Mouse (Mus musculus) v-Abl transformed pro-B cells (cell line): ENCODE measurements around the gene Tmem100.

Experiments used
- in situ Hi-C, 2 experiments: fragments of 400-800 bp; cut with MboI; formaldehyde crosslinking; loops; one replicate each; pipeline ENCODE4 v1.15.1; 2025; ENCODE audit not compliant: unreplicated experiment in 2 of 2

Tmem100 gene

GRCm38 (mm10) chr11:90052785-90053184 is 22.6 kb downstream of the Tmem100 start:
- in situ Hi-C loops: no loop called here

DNA sequence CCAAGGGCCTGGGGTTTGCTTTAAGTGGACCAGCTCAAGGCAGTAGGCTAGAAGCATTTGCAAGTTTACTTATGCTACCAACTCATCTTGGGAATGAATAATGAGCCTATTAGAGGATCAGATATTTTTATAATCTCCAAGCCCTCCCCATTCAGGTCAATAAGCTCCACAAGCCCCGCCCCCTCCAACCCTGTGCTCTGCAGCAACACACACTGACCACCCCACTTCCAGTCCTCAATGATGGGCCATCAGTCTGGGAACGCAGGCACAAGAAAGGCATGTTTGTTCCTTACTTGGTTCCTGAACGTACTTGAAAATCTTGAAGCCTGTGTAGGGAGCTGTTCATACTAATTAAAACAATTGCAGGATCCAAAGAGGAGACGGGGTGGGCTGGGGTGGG is 23.7 kb downstream of the Tmem100 start:
- in situ Hi-C loops: no loop called here

- in situ Hi-C loops: no loop called here
Measured at GRCm38 (mm10) chr11:90054401-90054800, 24.3 kb downstream of the Tmem100 start.

DNA sequence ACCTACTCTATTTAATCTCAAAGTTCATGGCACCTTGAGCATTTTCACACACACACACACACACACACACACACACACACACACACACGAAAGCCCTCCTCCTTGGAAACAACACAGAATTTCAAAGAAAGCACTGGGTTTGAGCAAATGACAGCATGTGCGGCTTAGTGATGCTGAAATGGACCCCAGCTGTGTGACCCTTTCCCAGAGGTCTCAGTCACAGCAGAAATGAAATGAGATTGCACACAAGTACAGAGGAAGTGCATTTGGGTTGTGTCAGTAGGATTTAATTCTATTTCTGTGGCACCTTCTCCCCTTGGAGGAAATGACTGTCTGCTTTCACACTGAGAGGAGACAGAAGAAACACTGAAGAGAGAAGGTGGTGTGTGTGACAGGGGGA is 26.9 kb downstream of the Tmem100 start:
- in situ Hi-C loops: no loop called here

GRCm38 (mm10) chr11:90059241-90059640 is 29.1 kb downstream of the Tmem100 start:
- in situ Hi-C loops: no loop called here

DNA sequence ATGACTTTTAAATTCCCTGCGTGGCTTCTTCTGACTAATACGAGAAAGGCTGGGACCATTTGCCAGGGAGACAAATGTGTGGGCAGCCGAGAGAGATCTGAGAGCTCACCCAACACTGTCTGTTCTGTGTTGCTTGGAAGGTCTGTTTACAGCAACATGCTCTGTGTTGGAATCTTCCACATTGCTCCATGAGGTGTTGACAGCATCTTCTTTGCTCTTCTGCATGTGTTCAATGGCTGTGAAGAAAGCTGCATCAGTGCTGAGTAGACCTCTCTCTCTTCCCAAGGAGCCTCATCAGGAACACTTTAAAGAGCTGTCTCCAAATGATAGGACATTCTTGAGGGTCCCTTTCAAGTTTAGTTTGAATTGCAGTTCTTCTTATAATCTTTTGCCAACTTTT is 32.5 kb downstream of the Tmem100 start:
- in situ Hi-C loops: no loop called here

DNA sequence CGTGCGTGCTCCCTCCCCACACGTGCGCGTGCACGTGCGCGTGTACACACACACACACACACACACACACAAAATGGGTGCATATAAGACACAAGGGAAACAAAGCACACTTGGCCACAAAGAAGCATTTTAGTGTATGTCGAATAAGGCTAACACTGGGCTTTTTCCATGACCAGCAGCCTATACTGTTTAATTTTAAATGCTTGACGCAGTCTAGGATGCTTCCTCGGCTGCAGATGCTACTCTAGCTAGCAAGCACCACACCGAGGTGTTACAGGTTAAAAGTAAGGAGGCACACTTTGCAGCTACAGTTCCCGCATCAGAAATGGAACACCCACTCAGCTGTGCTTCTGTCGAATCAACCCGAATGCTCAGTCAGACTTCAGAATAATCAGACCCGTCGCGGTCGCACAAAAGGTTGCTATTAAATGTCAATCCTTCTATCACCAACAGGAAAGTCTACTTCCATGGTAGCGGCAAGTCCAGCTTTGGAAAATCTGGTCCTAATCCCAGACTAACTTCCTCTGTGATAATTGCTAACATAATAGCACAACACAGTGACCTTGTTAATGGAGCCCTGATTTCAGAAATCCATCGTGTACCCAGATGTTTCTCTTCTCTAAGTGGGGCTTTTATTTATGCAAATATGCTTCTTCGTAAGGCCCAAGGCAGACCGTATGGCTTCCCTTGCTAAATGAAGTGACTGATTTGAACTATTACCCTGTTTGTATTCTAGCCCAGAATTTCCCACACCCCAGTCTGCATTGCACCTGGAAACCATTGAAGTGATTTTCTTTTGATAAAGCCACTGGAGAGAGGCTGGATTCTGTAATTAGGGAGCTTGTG is 36.5 kb downstream of the Tmem100 start:
- in situ Hi-C loops: no loop called here

GRCm38 (mm10) chr11:90071747-90072146 is 41.6 kb downstream of the Tmem100 start:
- in situ Hi-C loops: no loop called here

- in situ Hi-C loops: no loop called here
Measured at GRCm38 (mm10) chr11:90073201-90073600, 43.1 kb downstream of the Tmem100 start.

DNA sequence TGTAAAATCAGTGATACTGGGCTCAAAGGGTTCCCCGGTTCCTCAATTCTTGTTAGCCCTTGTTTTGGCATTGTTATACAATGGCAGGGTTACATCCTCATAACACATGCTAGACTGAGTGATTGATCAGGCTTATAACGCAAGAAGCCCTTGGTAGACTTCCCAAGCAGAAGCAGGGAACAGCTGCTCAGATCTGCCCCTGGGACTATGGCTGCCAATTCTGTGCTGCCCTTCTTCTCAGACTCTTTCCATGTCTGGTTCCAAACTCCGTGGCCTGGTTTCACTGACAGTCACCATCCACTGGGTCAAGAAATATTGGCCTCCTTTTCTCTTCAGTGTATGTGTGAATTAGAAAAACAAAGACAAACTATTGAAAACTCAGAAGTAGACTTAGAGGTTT is 46.5 kb downstream of the Tmem100 start:
- in situ Hi-C loops: no loop called here

DNA sequence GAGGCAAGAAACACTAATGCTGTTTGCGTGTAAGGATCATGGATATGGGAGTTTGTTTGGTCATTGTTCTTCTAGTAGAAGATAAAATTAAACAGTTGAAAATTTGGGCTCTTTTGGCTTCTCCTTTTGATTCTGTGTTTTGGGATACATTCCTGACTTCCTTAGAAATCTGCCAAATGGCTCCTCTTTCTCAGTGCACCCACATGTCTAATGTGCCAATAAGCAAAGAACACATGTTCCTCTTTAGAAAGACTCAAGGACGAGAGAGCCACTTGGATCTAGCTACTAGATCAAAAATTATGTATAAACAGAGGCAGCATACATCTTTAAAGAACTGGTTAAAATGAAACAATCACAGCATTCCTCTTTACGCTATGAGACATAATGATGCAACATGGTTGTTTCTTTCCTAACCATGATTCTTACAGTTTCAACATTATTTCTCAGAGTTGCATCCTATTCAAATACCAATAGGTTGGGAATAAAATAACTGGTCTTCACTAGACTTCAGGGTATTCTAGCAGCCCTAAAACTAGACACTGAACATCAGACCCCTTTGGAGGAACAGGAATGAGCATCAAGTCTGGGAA is 50.6 kb downstream of the Tmem100 start:
- in situ Hi-C loops: no loop called here

- in situ Hi-C loops: no loop called here
Measured at GRCm38 (mm10) chr11:90081820-90082596, 51.9 kb downstream of the Tmem100 start.

DNA sequence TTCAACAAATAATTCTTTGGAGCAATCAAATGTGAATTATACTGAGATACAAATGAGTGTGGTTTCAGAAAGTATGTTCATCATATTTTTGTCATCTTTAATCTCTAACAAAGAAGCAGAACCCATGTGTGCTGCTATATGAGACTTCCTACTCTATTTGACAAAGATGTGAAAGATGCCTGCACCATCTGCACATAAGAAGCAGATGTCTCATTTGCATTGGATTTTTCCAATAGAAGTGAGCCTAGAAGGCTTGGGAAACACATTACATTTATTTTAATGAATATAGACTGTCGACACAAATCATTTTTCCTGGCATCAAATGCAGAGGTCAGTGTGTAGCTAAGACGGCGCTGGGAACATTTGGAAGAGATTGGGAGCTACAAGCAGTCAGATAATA is 52.9 kb downstream of the Tmem100 start:
- in situ Hi-C loops: no loop called here

DNA sequence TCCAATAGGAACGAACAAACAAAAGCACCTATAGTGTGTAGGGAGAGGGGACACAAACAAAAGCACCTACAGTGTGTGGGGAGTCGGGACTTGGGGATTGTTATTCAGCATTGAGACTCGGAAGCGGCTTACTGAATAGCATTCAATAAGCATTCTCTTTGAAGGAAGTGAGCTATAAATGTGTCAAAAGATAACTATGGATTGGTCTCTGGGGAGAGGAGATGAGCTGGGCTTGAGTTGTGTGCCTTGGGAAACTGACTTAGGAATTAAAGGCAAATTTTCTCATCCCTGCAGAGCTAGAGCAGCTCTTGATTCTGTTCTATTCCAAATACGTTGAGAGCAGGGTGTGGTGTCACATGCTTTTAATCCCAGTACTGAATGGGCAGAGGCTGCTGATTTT is 54.0 kb downstream of the Tmem100 start:
- in situ Hi-C loops: no loop called here
